17 mouse cellular contexts compared by ENCODE assay signal in genomic region chr7:67688281-67688680, GRCm38 (mm10). TPM values are rescaled to one million over a fixed set of nuclear protein-coding genes. Genes with fewer than 3 reads are reported as not detected.
DNase-seq lines count a peak whose midpoint lies in the region; ATAC-seq and TF ChIP-seq lines count a peak whose summit lies in the region.
"Had no signal": no experiment of that assay in that cellular context is flagged by ENCODE, and none has a peak within 500 bp of the region (broad histone marks: within the 10 kb centered on the region; RNA-seq: fewer than 3 reads in every experiment).

No protein-coding gene starts in this region.

- 50% methylated on average over 3 of the region's 3 CpGs for WGBS in kidney, embryonic 14.5 days
- WGBS in lung, embryonic 14.5 days: 26% methylated on average over 3 of the region's 3 CpGs
- 23% methylated on average over 3 of the region's 3 CpGs for WGBS in stomach, embryonic 15.5 days
- WGBS in midbrain, embryonic 11.5 days: 66% methylated on average over 3 of the region's 3 CpGs

- H3K36me3 ChIP-seq in kidney, embryonic 14.5 days (ENCODE audit: control insufficient read depth, insufficient read depth, low read length): peaks cover under 1% of the 10 kb centered on the region; the same call in 1 of the 2 replicates
- H3K36me3 ChIP-seq in lung, embryonic 14.5 days (ENCODE audit: insufficient read depth): peaks cover 15% of the 10 kb centered on the region; the same call in 1 of the 2 replicates
- 0 out of 2 replicates have a peak, but pooled peaks cover 7% of the 10 kb centered on the region for H3K36me3 ChIP-seq in stomach, embryonic 15.5 days
- H3K36me3 ChIP-seq in midbrain, embryonic 11.5 days (ENCODE audit: control insufficient read depth, insufficient read depth, low read length): peaks cover 7% of the 10 kb centered on the region; the same call in 1 of the 2 replicates
- H3K36me3 ChIP-seq: G1E; midbrain, embryonic 15.5 days had no signal

- peak; percentile 44 for DNase-seq in kidney, adult 11 months
- DNase-seq in kidney, adult 8-10 months: peak; percentile 49 to 59
- peak; percentile 60 for DNase-seq in lung, embryonic 14.5 days
- DNase-seq in midbrain, embryonic 11.5 days (ENCODE audit: low spot score, missing footprints): no peak
- no peak for DNase-seq in spleen, postnatal 36 days (ENCODE audit: low spot score in 2 of 2)
- DNase-seq: adrenal gland, postnatal 14 days; cerebellum, postnatal 10 days; right cerebral cortex, postnatal 4 days had no signal

- H3K4me1 ChIP-seq in kidney, embryonic 14.5 days (ENCODE audit: control insufficient read depth, insufficient read depth, low read length): no peaks in the 10 kb centered on the region
- H3K4me1 ChIP-seq in lung, embryonic 14.5 days (ENCODE audit: insufficient read depth): 0 out of 2 replicates have a peak, but pooled peaks cover 5% of the 10 kb centered on the region
- 0 out of 2 replicates have a peak, but pooled peaks cover 3% of the 10 kb centered on the region for H3K4me1 ChIP-seq in stomach, embryonic 15.5 days
- no peaks in the 10 kb centered on the region for H3K4me1 ChIP-seq in midbrain, embryonic 11.5 days (ENCODE audit: control insufficient read depth, insufficient read depth, low read length)
- H3K4me1 ChIP-seq: embryonic facial prominence, embryonic 10.5 days; limb, embryonic 12.5 days; midbrain, embryonic 15.5 days had no signal

- no peak overlapping the region for H3K27ac ChIP-seq in kidney, embryonic 14.5 days (ENCODE audit: low read depth, low read length)
- H3K27ac ChIP-seq in lung, embryonic 14.5 days (ENCODE audit: low read depth): peak overlapping the region; percentile 89
- H3K27ac ChIP-seq in stomach, embryonic 15.5 days: peak overlapping the region; percentile 83
- H3K27ac ChIP-seq in midbrain, embryonic 11.5 days (ENCODE audit: low read depth, low read length): no peak overlapping the region
- H3K27ac ChIP-seq: embryonic facial prominence, embryonic 10.5 days; macrophage; midbrain, embryonic 15.5 days had no signal

- H3K9ac ChIP-seq in kidney, embryonic 14.5 days (ENCODE audit: low read depth, low read length): no peak overlapping the region
- no peak overlapping the region for H3K9ac ChIP-seq in lung, embryonic 14.5 days
- H3K9ac ChIP-seq in stomach, embryonic 15.5 days: no peak overlapping the region
- no peak overlapping the region for H3K9ac ChIP-seq in midbrain, embryonic 11.5 days (ENCODE audit: low read length)
- H3K9ac ChIP-seq: limb, embryonic 12.5 days; midbrain, embryonic 15.5 days had no signal

- H3K27me3 ChIP-seq in kidney, embryonic 14.5 days (ENCODE audit: control insufficient read depth, insufficient read depth, low read length): no peaks in the 10 kb centered on the region
- no peaks in the 10 kb centered on the region for H3K27me3 ChIP-seq in lung, embryonic 14.5 days (ENCODE audit: insufficient read depth, low read length)
- H3K27me3 ChIP-seq in stomach, embryonic 15.5 days (replicated peaks): no peaks in the 10 kb centered on the region
- H3K27me3 ChIP-seq in midbrain, embryonic 11.5 days (ENCODE audit: control insufficient read depth, insufficient read depth, low read length): no peaks in the 10 kb centered on the region
- H3K27me3 ChIP-seq: limb, embryonic 12.5 days; midbrain, embryonic 15.5 days had no signal

- H3K4me2 ChIP-seq in kidney, embryonic 14.5 days (replicated peaks; ENCODE audit: low read depth, low read length): no peak overlapping the region
- H3K4me2 ChIP-seq in lung, embryonic 14.5 days: no peak overlapping the region
- no peak overlapping the region for H3K4me2 ChIP-seq in stomach, embryonic 15.5 days
- H3K4me2 ChIP-seq in midbrain, embryonic 11.5 days: no peak overlapping the region
- H3K4me2 ChIP-seq: limb, embryonic 12.5 days; midbrain, embryonic 15.5 days had no signal

- no peak for TF ChIP-seq CTCF in lung, embryonic 14.5 days (IDR thresholded peaks at IDR 0.05; ENCODE audit: low read depth)

- no peak overlapping the region for H3K4me3 ChIP-seq in kidney, embryonic 14.5 days (ENCODE audit: low read length)
- H3K4me3 ChIP-seq in lung, embryonic 14.5 days (ENCODE audit: low read depth, low read length): no peak overlapping the region
- H3K4me3 ChIP-seq in stomach, embryonic 15.5 days (replicated peaks): no peak overlapping the region
- H3K4me3 ChIP-seq in midbrain, embryonic 11.5 days (ENCODE audit: low read depth, low read length): no peak overlapping the region
- H3K4me3 ChIP-seq: embryonic facial prominence, embryonic 10.5 days; limb, embryonic 12.5 days; midbrain, embryonic 15.5 days had no signal

- H3K9me3 ChIP-seq in kidney, embryonic 14.5 days (ENCODE audit: control insufficient read depth, low read length): no peaks in the 10 kb centered on the region
- H3K9me3 ChIP-seq in lung, embryonic 14.5 days (ENCODE audit: low read depth, low read length): no peaks in the 10 kb centered on the region
- no peaks in the 10 kb centered on the region for H3K9me3 ChIP-seq in stomach, embryonic 15.5 days
- H3K9me3 ChIP-seq in midbrain, embryonic 11.5 days (ENCODE audit: control insufficient read depth, low read length): no peaks in the 10 kb centered on the region
- H3K9me3 ChIP-seq: midbrain, embryonic 15.5 days had no signal

- ATAC-seq in kidney, embryonic 14.5 days (ENCODE audit: low FRiP score, low TSS enrichment): no peak
- peak; percentile 49; the same call in 1 of the 2 replicates for ATAC-seq in lung, embryonic 14.5 days (ENCODE audit: insufficient read depth)
- ATAC-seq in stomach, embryonic 15.5 days (ENCODE audit: insufficient read depth, low FRiP score, low read depth): peak; percentile 87
- ATAC-seq in midbrain, embryonic 11.5 days (ENCODE audit: low FRiP score): no peak
- ATAC-seq in megakaryocyte-erythroid progenitor cell, adult 5-6 weeks (replicated peaks; ENCODE audit: low FRiP score, low TSS enrichment, poor library complexity, severe bottlenecking): no peak
- ATAC-seq: hindbrain, embryonic 16.5 days; midbrain, embryonic 15.5 days had no signal

RNA-seq across cellular contexts. Expression of gene Ttc23, which starts 41.1 kb away (rescaled TPM):
- 39.1 and 41.7 TPM in 2 replicates for polyA plus RNA-seq in kidney, embryonic 14.5 days (2014; fragmentation: Nextera tagmentation; extraction: Ambion mirVana)
- 33.5 and 35.7 TPM in 2 replicates for polyA plus RNA-seq in lung, embryonic 14.5 days (2014; fragmentation: Nextera tagmentation; extraction: Ambion mirVana)
- polyA plus RNA-seq in stomach, embryonic 15.5 days (2015; fragmentation: Nextera tagmentation; extraction: Ambion mirVana): 33.0 and 35.8 TPM in 2 replicates
- 36.9 and 37.9 TPM in 2 replicates for polyA plus RNA-seq in midbrain, embryonic 11.5 days (2014; fragmentation: Nextera tagmentation; extraction: Ambion mirVana)
- total RNA-seq in megakaryocyte-erythroid progenitor cell, adult 5-6 weeks (2014; fragmentation: Nextera tagmentation): 1.4 and 12.5 TPM in 2 replicates
- 0.95 and 3.6 TPM in 2 replicates for total RNA-seq in megakaryocyte-erythroid progenitor cell, adult 5-6 weeks (2017)

RNA-seq across cellular contexts. Expression of gene Lrrc28, which starts 43.2 kb away (rescaled TPM):
- polyA plus RNA-seq in kidney, embryonic 14.5 days (2014; fragmentation: Nextera tagmentation; extraction: Ambion mirVana): 16.9 and 18.4 TPM in 2 replicates
- polyA plus RNA-seq in lung, embryonic 14.5 days (2014; fragmentation: Nextera tagmentation; extraction: Ambion mirVana): 16.2 and 16.6 TPM in 2 replicates
- polyA plus RNA-seq in stomach, embryonic 15.5 days (2015; fragmentation: Nextera tagmentation; extraction: Ambion mirVana): 12.0 and 14.2 TPM in 2 replicates
- polyA plus RNA-seq in midbrain, embryonic 11.5 days (2014; fragmentation: Nextera tagmentation; extraction: Ambion mirVana): 22.1 and 23.6 TPM in 2 replicates
- total RNA-seq in megakaryocyte-erythroid progenitor cell, adult 5-6 weeks (2014; fragmentation: Nextera tagmentation): 12.0 and 28.8 TPM in 2 replicates
- total RNA-seq in megakaryocyte-erythroid progenitor cell, adult 5-6 weeks (2017): 13.3 and 15.5 TPM in 2 replicates

Comparison
In these comparisons a context has a peak if more than half of its experiments do, and no peak if none do; other contexts are left out.
1. DNase-seq: peak in kidney, adult 11 months (single experiment), kidney, adult 8-10 months (2 of 2) and lung, embryonic 14.5 days (single experiment); none in midbrain, embryonic 11.5 days (single experiment) and spleen, postnatal 36 days (0 of 2).
2. ATAC-seq: peak in lung, embryonic 14.5 days (single experiment) and stomach, embryonic 15.5 days (single experiment); none in kidney, embryonic 14.5 days (single experiment), midbrain, embryonic 11.5 days (single experiment) and megakaryocyte-erythroid progenitor cell, adult 5-6 weeks (single experiment).
3. H3K27ac ChIP-seq: peak in lung, embryonic 14.5 days (single experiment) and stomach, embryonic 15.5 days (single experiment); none in kidney, embryonic 14.5 days (single experiment) and midbrain, embryonic 11.5 days (single experiment).